Mouse (Mus musculus) gastrocnemius, postnatal 4 days (tissue): Measurements from ENCODE around the gene Zmat5. TPM values are rescaled to one million over a fixed set of nuclear protein-coding genes. Genes with fewer than 3 reads are reported as not detected.
"Not testable (repeated sequence)": the region's sequence is repeated elsewhere in the genome, so short reads cannot be mapped to it uniquely, and the experiment has no call there.

Experiments used
- DNase-seq, 2 experiments: peaks; one replicate each; pipeline ENCODE4 v3.0.0; 2021 to 2022; ENCODE audit warnings: low spot score in 2 of 2, mixed read lengths in 2 of 2
- total RNA-seq, 2 experiments: library from RNA; stranded (reverse); gene quantifications; 2 replicates each; pipeline ENCODE4 v1.2.3; 2021

The Zmat5 gene
- total RNA-seq, 2 experiments from 2014 or later, result 15.3 to 21.0 TPM

- DNase-seq, result no peak
Observed at GRCm38 (mm10) chr11:4688632-4689380, 15.7 kb upstream of the Zmat5 start.

GRCm38 (mm10) chr11:4690353-4690752 lies 14.1 kb upstream of the Zmat5 start:
- no peak for DNase-seq

GRCm38 (mm10) chr11:4691213-4691612 lies 13.3 kb upstream of the Zmat5 start:
- DNase-seq, result peak in 1 of 2 experiments; percentile 43

GRCm38 (mm10) chr11:4692162-4692561 lies 12.3 kb upstream of the Zmat5 start:
- DNase-seq, result no peak

- DNase-seq, result peak in 1 of 2 experiments; percentile 59
Observed at GRCm38 (mm10) chr11:4697043-4697983, 7.2 kb upstream of the Zmat5 start.

- DNase-seq, result no peak
Observed at GRCm38 (mm10) chr11:4700726-4701125, 3.8 kb upstream of the Zmat5 start.

GRCm38 (mm10) chr11:4703688-4704071 lies 798 bp upstream of the Zmat5 start:
- no peak for DNase-seq

- no peak for DNase-seq
Observed at GRCm38 (mm10) chr11:4705178-4705577, 700 bp downstream of the Zmat5 start.

GRCm38 (mm10) chr11:4710188-4710587 lies 5.7 kb downstream of the Zmat5 start:
- not testable (repeated sequence) for DNase-seq

- no peak for DNase-seq
Observed at GRCm38 (mm10) chr11:4712822-4713221, 8.3 kb downstream of the Zmat5 start.

GRCm38 (mm10) chr11:4714727-4715126 lies 10.2 kb downstream of the Zmat5 start:
- DNase-seq, result no peak

- DNase-seq, result no peak
Observed at GRCm38 (mm10) chr11:4715596-4715995, 11.1 kb downstream of the Zmat5 start.

- no peak for DNase-seq
Observed at GRCm38 (mm10) chr11:4716530-4717236, 12.2 kb downstream of the Zmat5 start.

- DNase-seq, result no peak
Observed at GRCm38 (mm10) chr11:4718548-4718947, 14.1 kb downstream of the Zmat5 start.

- DNase-seq, result no peak
Observed at GRCm38 (mm10) chr11:4719961-4720360, 15.5 kb downstream of the Zmat5 start.

GRCm38 (mm10) chr11:4720393-4720792 lies 15.9 kb downstream of the Zmat5 start:
- no peak for DNase-seq

GRCm38 (mm10) chr11:4720900-4721580 lies 16.6 kb downstream of the Zmat5 start:
- no peak for DNase-seq

- DNase-seq, result no peak
Observed at GRCm38 (mm10) chr11:4721728-4722127, 17.2 kb downstream of the Zmat5 start.

GRCm38 (mm10) chr11:4729603-4730002 lies 25.1 kb downstream of the Zmat5 start:
- DNase-seq, result no peak

GRCm38 (mm10) chr11:4730096-4730495 lies 25.6 kb downstream of the Zmat5 start:
- no peak for DNase-seq

- no peak for DNase-seq
Observed at GRCm38 (mm10) chr11:4730913-4731312, 26.4 kb downstream of the Zmat5 start.
